Mouse (Mus musculus) hindbrain, postnatal 0 days (tissue): Measurements from ENCODE around the gene Hes3. TPM values are rescaled to one million over a fixed set of nuclear protein-coding genes. Genes with fewer than 3 reads are reported as not detected.
A peak's percentile ranks its signal among the peaks of the same experiment; 100 is the strongest.

ENCODE experiments used
- ATAC-seq: fragments of 200-750 bp; cut with Nextera tagmentation; 2 replicates; pipeline ENCODE4 v1.8.0; 2017; ENCODE audit warnings: mild to moderate bottlenecking, moderate TSS enrichment, moderate library complexity
- DNase-seq: peaks from one replicate; pipeline ENCODE4 v3.0.0-alpha.2; 2015; ENCODE audit warnings: low spot score
- H3K27ac ChIP-seq: fragments of 300-500 bp; sonication (generic); 2 replicates; pipeline ENCODE4 v1.5.1; 2014; ENCODE audit warnings: mild to moderate bottlenecking
- H3K27me3 ChIP-seq: fragments of 300-500 bp; sonication (generic); 2 replicates; pipeline ENCODE4 v1.6.1; 2014; ENCODE audit warnings: low read length, mixed read lengths; ENCODE audit not compliant: insufficient read depth
- H3K36me3 ChIP-seq: fragments of 300-500 bp; sonication (generic); 2 replicates; pipeline ENCODE4 v1.6.1; 2014; ENCODE audit warnings: low read length, mixed read lengths; ENCODE audit not compliant: insufficient read depth
- H3K4me1 ChIP-seq: fragments of 300-500 bp; sonication (generic); 2 replicates; pipeline ENCODE4 v1.6.1; 2014; ENCODE audit warnings: antibody characterized with exemption, low read length, mixed read lengths; ENCODE audit not compliant: insufficient read depth
- H3K4me2 ChIP-seq: fragments of 300-500 bp; sonication (generic); 2 replicates; pipeline ENCODE4 v1.6.1; 2014; ENCODE audit warnings: low read depth, mild to moderate bottlenecking, low read length, moderate library complexity, mixed read lengths
- H3K4me3 ChIP-seq: fragments of 300-500 bp; sonication (generic); 2 replicates; pipeline ENCODE4 v1.5.1; 2014; ENCODE audit warnings: low read length
- H3K9ac ChIP-seq: fragments of 300-500 bp; sonication (generic); replicated peaks from 2 replicates; pipeline ENCODE4 v1.6.1; 2014; ENCODE audit warnings: mild to moderate bottlenecking, low read length, moderate library complexity, mixed read lengths
- H3K9me3 ChIP-seq: fragments of 300-500 bp; sonication (generic); 2 replicates; pipeline ENCODE4 v1.6.1; 2016; ENCODE audit warnings: low read length, mixed read lengths
- CTCF ChIP-seq: IDR thresholded peaks from 2 replicates; pipeline ENCODE4 v1.5.1; 2016; ENCODE audit warnings: antibody characterized with exemption, control low read depth, low read depth
- WGBS: fragments of 180-500 bp; shearing (Covaris S2); extraction: QIAGEN DNeasy Blood & Tissue Kit; methylation state at CpG from one replicate; pipeline ENCODE4 v1.1.7; 2014; 5-methylcytosine and 5-hydroxymethylcytosine counted together
- polyA plus RNA-seq: library from polyadenylated mRNA; unstranded; fragments of >200 nt; fragmentation: Nextera tagmentation; extraction: Ambion mirVana; gene quantifications from 2 replicates; pipeline ENCODE4 v1.2.1, GENCODE M21; 2015
- total RNA-seq: library from RNA; depleted of rRNA; stranded (reverse); fragments of >200 nt; gene quantifications from 2 replicates; pipeline ENCODE4 v1.2.3, GENCODE M21; 2014

Hes3 gene
- total and polyA plus RNA-seq, 2 experiments from 2014 or later = 0.15 to 0.26 TPM

DNA sequence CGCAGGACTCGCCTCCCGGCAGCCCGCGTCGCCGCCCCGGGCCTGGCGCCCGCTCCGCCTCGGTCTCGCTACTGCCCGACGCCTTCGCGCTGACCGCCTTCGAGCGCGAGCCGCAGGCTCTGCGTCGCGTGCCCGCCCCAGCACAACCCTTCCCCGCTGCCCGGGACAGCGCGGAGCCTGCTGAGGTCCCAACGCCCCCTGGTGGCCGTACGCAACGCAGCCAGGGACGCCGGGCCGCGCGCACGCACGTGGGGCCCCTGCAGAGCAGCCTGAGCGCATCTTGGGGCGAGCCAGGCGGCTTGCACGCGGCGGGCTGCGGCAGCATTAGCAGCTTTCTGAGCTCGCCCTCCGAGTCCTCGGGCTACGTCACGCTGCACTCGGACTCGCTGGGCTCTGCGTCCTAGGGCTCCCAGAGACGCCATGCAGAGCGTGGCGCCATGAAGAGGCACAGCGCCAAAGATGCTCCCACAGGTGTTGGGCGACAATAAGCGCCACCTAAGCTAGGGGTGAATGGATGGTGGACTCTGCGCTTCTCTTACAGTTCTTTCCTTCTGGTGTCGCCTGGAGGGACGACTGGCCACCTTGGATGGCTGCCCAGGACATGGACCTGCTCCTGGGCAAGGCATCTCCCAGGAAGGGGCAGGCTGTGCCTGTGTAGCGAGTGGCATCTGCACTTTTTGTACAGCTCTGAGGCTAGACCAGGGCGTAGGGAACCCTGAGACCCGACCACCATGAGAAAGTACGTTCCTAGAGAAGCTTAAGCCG lies 8.1 kb downstream of the Hes3 start:
- peak; percentile 67 for TF ChIP-seq CTCF
- 0 out of 2 replicates have a peak, but pooled peaks cover 10% of the 10 kb centered on the region for H3K36me3 ChIP-seq
- H3K9me3 ChIP-seq = no peaks in the 10 kb centered on the region
- peak overlapping the region; percentile 27 for H3K4me3 ChIP-seq
- H3K4me2 ChIP-seq = peak overlapping the region; percentile 45
- DNase-seq (peak; percentile 91), ATAC-seq (peak; percentile 80)
- H3K27me3 ChIP-seq = peaks cover 43% of the 10 kb centered on the region
- WGBS = 8% methylated on average over 70 of the region's 70 CpGs
- peak overlapping the region; percentile 31; the same call in 1 of the 2 replicates for H3K9ac ChIP-seq
- H3K4me1 ChIP-seq = peaks cover 16% of the 10 kb centered on the region
- no peak overlapping the region for H3K27ac ChIP-seq

DNA sequence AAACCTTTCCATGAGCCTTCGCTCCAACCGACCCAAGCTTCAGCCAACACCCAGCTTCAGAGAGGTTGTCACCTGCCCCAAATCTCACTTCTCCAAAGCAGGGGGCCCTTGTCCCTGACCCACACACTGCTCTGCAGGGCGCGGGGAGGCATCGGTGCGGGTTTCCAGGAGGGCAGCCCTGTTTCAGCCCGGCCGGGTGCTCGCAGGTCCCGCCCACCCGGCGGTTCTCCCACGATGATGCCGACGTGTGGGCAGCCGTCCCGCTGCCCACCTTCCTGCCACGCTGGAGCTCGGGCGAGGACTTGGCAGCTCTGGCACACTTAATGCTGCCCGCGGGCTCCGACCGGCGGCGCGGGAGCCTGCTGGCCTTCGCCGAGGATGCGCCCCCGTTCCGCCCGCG lies 8.7 kb downstream of the Hes3 start:
- no peak overlapping the region for H3K27ac ChIP-seq
- peak overlapping the region; percentile 45 for H3K4me2 ChIP-seq
- H3K4me1 ChIP-seq = peaks cover 10% of the 10 kb centered on the region
- H3K36me3 ChIP-seq = 0 out of 2 replicates have a peak, but pooled peaks cover 10% of the 10 kb centered on the region
- no peaks in the 10 kb centered on the region for H3K9me3 ChIP-seq
- H3K4me3 ChIP-seq = peak overlapping the region; percentile 27
- H3K9ac ChIP-seq = peak overlapping the region; percentile 31; the same call in 1 of the 2 replicates
- DNase-seq (no peak), ATAC-seq (no peak)
- TF ChIP-seq CTCF = no peak
- 25% methylated on average over 19 of the region's 34 CpGs for WGBS
- H3K27me3 ChIP-seq = peaks cover 38% of the 10 kb centered on the region

- H3K27ac ChIP-seq = no peak overlapping the region
- ATAC-seq = no peak
- H3K27me3 ChIP-seq = peaks cover 33% of the 10 kb centered on the region
- 0 out of 2 replicates have a peak, but pooled peaks cover 10% of the 10 kb centered on the region for H3K36me3 ChIP-seq
- H3K4me2 ChIP-seq = no peak overlapping the region
- no peaks in the 10 kb centered on the region for H3K9me3 ChIP-seq
- no peak for DNase-seq
- peaks cover 10% of the 10 kb centered on the region for H3K4me1 ChIP-seq
- H3K9ac ChIP-seq = no peak overlapping the region
- H3K4me3 ChIP-seq = no peak overlapping the region
- 63% methylated on average over 15 of the region's 15 CpGs for WGBS
- TF ChIP-seq CTCF = no peak
Measured at GRCm38 (mm10) chr4:152281601-152282000, 9.9 kb downstream of the Hes3 start.

GRCm38 (mm10) chr4:152278986-152279385 lies 12.5 kb downstream of the Hes3 start:
- Histone ChIP-seq H3K27ac (no peak overlapping the region), H3K27me3 (peaks cover 22% of the 10 kb centered on the region), H3K4me2 (no peak overlapping the region), H3K36me3 (0 out of 2 replicates have a peak, but pooled peaks cover 10% of the 10 kb centered on the region), H3K9me3 (no peaks in the 10 kb centered on the region), H3K9ac (no peak overlapping the region), H3K4me3 (no peak overlapping the region), H3K4me1 (peaks cover 3% of the 10 kb centered on the region)
- TF ChIP-seq CTCF = no peak
- WGBS = 55% methylated on average over 23 of the region's 23 CpGs
- DNase-seq (peak; percentile 71), ATAC-seq (peak; percentile 44)

DNA sequence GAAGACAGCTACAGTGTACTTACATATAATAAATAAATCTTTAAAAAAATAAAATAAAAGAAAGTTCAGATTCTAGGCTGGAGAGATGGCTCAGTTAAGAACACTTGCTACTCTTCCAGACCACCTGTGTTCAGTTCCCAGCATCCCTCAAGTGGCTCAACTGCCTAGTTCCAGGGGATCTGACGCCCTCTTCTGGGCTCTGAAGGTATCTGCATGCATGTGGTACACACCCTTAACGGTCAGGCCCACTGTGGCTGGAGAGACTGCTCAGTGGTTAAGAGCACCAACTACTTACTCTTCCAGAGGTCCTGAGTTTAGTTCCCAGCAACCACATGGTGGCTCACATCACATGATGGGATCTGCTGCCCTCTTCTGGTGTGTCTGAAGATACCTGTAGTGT lies 13.5 kb downstream of the Hes3 start:
- Histone ChIP-seq H3K27ac (no peak overlapping the region), H3K4me3 (no peak overlapping the region), H3K9ac (no peak overlapping the region), H3K4me1 (peaks cover 10% of the 10 kb centered on the region), H3K4me2 (no peak overlapping the region), H3K27me3 (peaks cover 22% of the 10 kb centered on the region), H3K36me3 (0 out of 2 replicates have a peak, but pooled peaks cover 10% of the 10 kb centered on the region), H3K9me3 (no peaks in the 10 kb centered on the region)
- no peak for DNase-seq
- WGBS = 71% methylated on average over 2 of the region's 2 CpGs
- ATAC-seq = no peak
- TF ChIP-seq CTCF = peak; percentile 34; the same call in 1 of the 2 replicates

GRCm38 (mm10) chr4:152276389-152277347 lies 14.8 kb downstream of the Hes3 start:
- peak; percentile 88 for TF ChIP-seq CTCF
- ATAC-seq (no peak), DNase-seq (peak; percentile 51)
- 52% methylated on average over 10 of the region's 10 CpGs for WGBS
- Histone ChIP-seq H3K9me3 (no peaks in the 10 kb centered on the region), H3K4me3 (no peak overlapping the region), H3K27me3 (peaks cover 12% of the 10 kb centered on the region), H3K4me1 (peaks cover 10% of the 10 kb centered on the region), H3K9ac (no peak overlapping the region), H3K4me2 (no peak overlapping the region), H3K27ac (no peak overlapping the region), H3K36me3 (0 out of 2 replicates have a peak, but pooled peaks cover 10% of the 10 kb centered on the region)
